Mouse (Mus musculus) heart, embryonic 14.5 days (tissue): ENCODE measurements at regions not wholly inside any gene's neighbourhood (a gene's known extent, or its start where the extent isn't known, plus 50 kb on each side); places are given as distances from the start of the nearest gene placed in this dataset.

Experiments used
- ATAC-seq: fragments of 200-750 bp; cut with Nextera tagmentation; 2 replicates; pipeline ENCODE4 v1.8.0; 2017; ENCODE audit warnings: low read depth, moderate TSS enrichment; ENCODE audit not compliant: insufficient number of reproducible peaks, insufficient read depth, low FRiP score
- H3K27ac ChIP-seq, 2 experiments: fragments of 200-500 bp in 1 of 2; fragments of 300-500 bp in 1 of 2; sonication (generic) in 1 of 2; replicated peaks in 1 of 2; 2 replicates each; pipeline ENCODE4 v1.5.1; 2012 to 2014; ENCODE audit warnings: low read depth in 2 of 2, low read length in 2 of 2, control low read depth in 1 of 2, mild to moderate bottlenecking in 1 of 2, mixed read lengths in 1 of 2; ENCODE audit not compliant: control insufficient read depth in 1 of 2, insufficient read depth in 1 of 2
- H3K27me3 ChIP-seq: fragments of 300-500 bp; sonication (generic); 2 replicates; pipeline ENCODE4 v1.6.1; 2014; ENCODE audit warnings: mild to moderate bottlenecking, low read length, control low read depth; ENCODE audit not compliant: control insufficient read depth, insufficient read depth
- H3K36me3 ChIP-seq: fragments of 300-500 bp; sonication (generic); 2 replicates; pipeline ENCODE4 v1.6.1; 2014; ENCODE audit warnings: mild to moderate bottlenecking, control low read depth, low read length, mixed read lengths; ENCODE audit not compliant: control insufficient read depth, insufficient read depth
- H3K4me1 ChIP-seq, 2 experiments: fragments of 200-500 bp in 1 of 2; fragments of 300-500 bp in 1 of 2; sonication (generic) in 1 of 2; 2 replicates each; pipeline ENCODE4 v1.6.1; 2012 to 2014; ENCODE audit warnings: low read length in 2 of 2, control low read depth in 1 of 2, mixed read lengths in 1 of 2; ENCODE audit not compliant: control insufficient read depth in 2 of 2, insufficient read depth in 2 of 2
- H3K4me2 ChIP-seq: fragments of 300-500 bp; sonication (generic); 2 replicates; pipeline ENCODE4 v1.6.1; 2014; ENCODE audit warnings: mild to moderate bottlenecking, low read length
- H3K4me3 ChIP-seq, 2 experiments: fragments of 200-500 bp in 1 of 2; fragments of 300-500 bp in 1 of 2; sonication (generic) in 1 of 2; 2 replicates each; pipeline ENCODE4 v1.5.1; 2012 to 2014; ENCODE audit warnings: low read length in 2 of 2, mild to moderate bottlenecking in 2 of 2, control low read depth in 1 of 2, low read depth in 1 of 2, moderate library complexity in 1 of 2; ENCODE audit not compliant: control insufficient read depth in 1 of 2, insufficient read depth in 1 of 2
- H3K9ac ChIP-seq: fragments of 300-500 bp; sonication (generic); 2 replicates; pipeline ENCODE4 v1.6.1; 2014; ENCODE audit warnings: mild to moderate bottlenecking, low read length
- H3K9me3 ChIP-seq: fragments of 300-500 bp; sonication (generic); 2 replicates; pipeline ENCODE4 v1.6.1; 2016; ENCODE audit warnings: low read length, control low read depth; ENCODE audit not compliant: control insufficient read depth
- WGBS: fragments of 180-500 bp; shearing (Covaris S2); extraction: QIAGEN DNeasy Blood & Tissue Kit; methylation state at CpG from one replicate; pipeline ENCODE4 v1.1.7; 2014; 5-methylcytosine and 5-hydroxymethylcytosine counted together

GRCm38 (mm10) chr13:11490766-11491165 is 616.0 kb downstream of the Ryr2 start:
- Histone ChIP-seq H3K4me2 (no peak overlapping the region), H3K9me3 (no peaks in the 10 kb centered on the region), H3K4me3 (no peak overlapping the region), H3K4me1 (no peaks in the 10 kb centered on the region), H3K27ac (no peak overlapping the region), H3K9ac (no peak overlapping the region), H3K36me3 (no peaks in the 10 kb centered on the region), H3K27me3 (no peaks in the 10 kb centered on the region)
- 81% methylated on average over 3 of the region's 3 CpGs for WGBS
- ATAC-seq: no peak

GRCm38 (mm10) chr13:11483142-11483541 is 623.6 kb downstream of the Ryr2 start:
- WGBS: 40% methylated on average over 1 of the region's 1 CpGs
- 0 out of 2 replicates have a peak, but pooled peaks have one; percentile 26 for ATAC-seq
- Histone ChIP-seq H3K27me3 (no peaks in the 10 kb centered on the region), H3K27ac (peak overlapping the region; percentile 28 to 55), H3K4me1 (0 out of 4 replicates have a peak, but pooled peaks cover 0 to 5% of the 10 kb centered on the region in 2 experiments), H3K4me2 (no peak overlapping the region), H3K9me3 (no peaks in the 10 kb centered on the region), H3K9ac (no peak overlapping the region), H3K36me3 (no peaks in the 10 kb centered on the region), H3K4me3 (no peak overlapping the region)

DNA sequence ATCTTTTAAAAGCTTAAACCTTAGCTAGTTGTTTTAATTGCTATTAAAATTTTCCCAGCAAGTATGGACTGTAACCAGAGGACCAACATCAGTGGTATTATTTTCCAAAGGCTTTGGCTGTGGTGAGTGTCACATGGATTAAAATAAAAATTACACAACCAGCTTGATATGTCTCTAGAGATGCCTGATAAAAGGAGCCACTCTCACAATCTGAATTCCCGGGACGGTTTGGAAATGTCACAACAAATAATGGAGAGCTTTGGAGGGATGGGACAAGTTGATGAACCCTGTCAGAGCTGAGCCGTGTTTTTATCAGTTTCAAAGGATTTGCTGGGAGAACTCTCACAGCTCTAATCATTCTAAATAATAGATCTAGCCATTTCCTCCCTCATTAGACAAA is 624.0 kb downstream of the Ryr2 start:
- Histone ChIP-seq H3K36me3 (no peaks in the 10 kb centered on the region), H3K9ac (no peak overlapping the region), H3K27me3 (no peaks in the 10 kb centered on the region), H3K4me1 (0 out of 4 replicates have a peak, but pooled peaks cover 0 to 5% of the 10 kb centered on the region in 2 experiments), H3K9me3 (no peaks in the 10 kb centered on the region), H3K4me3 (no peak overlapping the region), H3K27ac (peak overlapping the region; percentile 8 to 55; a peak in 3 of 4 replicates), H3K4me2 (no peak overlapping the region)
- 19% methylated on average over 3 of the region's 3 CpGs for WGBS
- no peak for ATAC-seq

DNA sequence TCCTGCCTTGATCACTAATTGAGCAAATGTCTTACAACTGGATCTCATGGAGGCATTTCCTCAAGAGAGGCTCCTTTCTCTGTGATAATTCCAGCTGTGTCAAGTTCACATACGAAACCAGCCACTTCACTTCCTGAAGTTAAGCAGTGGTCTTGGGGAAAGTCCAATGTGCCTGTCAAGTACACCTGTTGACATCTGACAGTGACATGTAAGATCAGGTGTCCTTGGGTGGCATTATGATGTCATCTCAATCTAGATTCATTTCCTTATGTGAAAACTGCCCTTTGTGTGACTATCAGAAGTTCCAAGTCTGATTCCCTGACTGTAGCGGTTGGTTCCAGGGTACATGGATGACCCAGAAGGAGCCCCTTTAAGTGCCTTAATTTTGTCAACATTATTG is 646.5 kb downstream of the Ryr2 start:
- WGBS: 80% methylated on average over 2 of the region's 2 CpGs
- no peaks in the 10 kb centered on the region for H3K27me3 ChIP-seq
- no peaks in the 10 kb centered on the region for H3K9me3 ChIP-seq
- H3K4me2 ChIP-seq: no peak overlapping the region
- no peak overlapping the region for H3K9ac ChIP-seq
- no peak for ATAC-seq
- no peak overlapping the region for H3K4me3 ChIP-seq
- H3K27ac ChIP-seq: no peak overlapping the region
- no peaks in the 10 kb centered on the region for H3K36me3 ChIP-seq
- H3K4me1 ChIP-seq: no peaks in the 10 kb centered on the region

GRCm38 (mm10) chr13:11455113-11455512 is 651.6 kb downstream of the Ryr2 start:
- Histone ChIP-seq H3K27me3 (no peaks in the 10 kb centered on the region), H3K4me2 (no peak overlapping the region)
- 76% methylated on average over 3 of the region's 3 CpGs for WGBS

GRCm38 (mm10) chr13:11452448-11452847 is 654.3 kb downstream of the Ryr2 start:
- 46% methylated on average over 2 of the region's 2 CpGs for WGBS
- no peak overlapping the region for H3K4me3 ChIP-seq
- H3K36me3 ChIP-seq: no peaks in the 10 kb centered on the region
- no peaks in the 10 kb centered on the region for H3K9me3 ChIP-seq
- no peak for ATAC-seq
- no peak overlapping the region for H3K27ac ChIP-seq
- no peak overlapping the region for H3K9ac ChIP-seq
- peaks cover 0 to 5% of the 10 kb centered on the region in 2 experiments; a peak in 2 of 4 replicates for H3K4me1 ChIP-seq
- no peak overlapping the region for H3K4me2 ChIP-seq
- no peaks in the 10 kb centered on the region for H3K27me3 ChIP-seq

More at GRCm38 (mm10) chr13:11455113-11455512, 651.6 kb downstream of the Ryr2 start:
- peaks cover 0 to 5% of the 10 kb centered on the region in 2 experiments; a peak in 2 of 4 replicates for H3K4me1 ChIP-seq
- H3K36me3 ChIP-seq: no peaks in the 10 kb centered on the region
- no peaks in the 10 kb centered on the region for H3K9me3 ChIP-seq
- H3K9ac ChIP-seq: no peak overlapping the region
- H3K4me3 ChIP-seq: no peak overlapping the region
- H3K27ac ChIP-seq: no peak overlapping the region
- no peak for ATAC-seq

DNA sequence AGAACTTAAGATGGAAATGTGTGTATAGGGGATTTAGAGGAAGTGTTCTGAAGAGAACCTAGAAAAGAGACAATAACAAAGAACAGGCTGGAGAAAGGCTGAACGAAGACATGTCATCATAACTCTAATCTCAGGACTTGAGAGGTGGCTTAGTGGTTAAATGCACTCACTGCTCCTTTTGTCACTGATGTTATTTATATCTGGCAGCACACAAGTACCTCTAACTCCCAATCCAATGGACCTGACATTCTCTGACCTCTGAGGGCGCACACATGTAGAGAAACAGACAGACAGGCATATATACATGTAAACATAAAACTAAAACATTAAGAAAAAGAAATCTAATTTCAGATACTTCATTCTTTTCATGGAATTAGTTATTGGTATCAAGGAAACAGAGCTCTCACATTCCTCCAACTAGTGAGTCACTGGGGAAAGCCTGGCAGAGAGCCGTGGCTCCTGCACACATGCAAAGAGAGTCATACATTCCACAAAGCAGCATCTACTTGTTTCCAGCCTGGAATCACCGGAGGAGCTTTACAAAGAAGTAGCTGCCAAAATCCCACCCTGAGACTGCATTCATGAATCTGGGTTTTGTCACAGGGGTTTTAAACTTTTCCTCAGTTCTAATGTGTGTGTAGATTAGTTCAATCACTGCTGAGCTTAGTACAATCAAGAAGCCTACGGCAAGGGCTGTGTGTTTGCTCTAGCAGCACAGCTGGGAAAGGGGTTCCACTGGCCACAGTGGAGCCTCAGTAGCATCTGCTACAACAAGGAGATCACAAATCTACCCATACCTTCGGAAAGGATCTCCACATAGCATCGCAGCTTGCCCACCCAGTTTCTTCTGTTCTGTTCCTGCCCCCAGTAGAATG is 674.0 kb downstream of the Ryr2 start:
- Histone ChIP-seq H3K4me1 (peaks cover 10 to 33% of the 10 kb centered on the region in 2 experiments), H3K36me3 (no peaks in the 10 kb centered on the region), H3K27ac (peak overlapping the region; percentile 76 to 90), H3K4me2 (peak overlapping the region; percentile 31; the same call in 1 of the 2 replicates), H3K4me3 (no peak overlapping the region), H3K9me3 (no peaks in the 10 kb centered on the region), H3K27me3 (no peaks in the 10 kb centered on the region), H3K9ac (no peak overlapping the region)
- ATAC-seq: peak; percentile 87
- 16% methylated on average over 7 of the region's 7 CpGs for WGBS
